In the genomic region with DNA sequence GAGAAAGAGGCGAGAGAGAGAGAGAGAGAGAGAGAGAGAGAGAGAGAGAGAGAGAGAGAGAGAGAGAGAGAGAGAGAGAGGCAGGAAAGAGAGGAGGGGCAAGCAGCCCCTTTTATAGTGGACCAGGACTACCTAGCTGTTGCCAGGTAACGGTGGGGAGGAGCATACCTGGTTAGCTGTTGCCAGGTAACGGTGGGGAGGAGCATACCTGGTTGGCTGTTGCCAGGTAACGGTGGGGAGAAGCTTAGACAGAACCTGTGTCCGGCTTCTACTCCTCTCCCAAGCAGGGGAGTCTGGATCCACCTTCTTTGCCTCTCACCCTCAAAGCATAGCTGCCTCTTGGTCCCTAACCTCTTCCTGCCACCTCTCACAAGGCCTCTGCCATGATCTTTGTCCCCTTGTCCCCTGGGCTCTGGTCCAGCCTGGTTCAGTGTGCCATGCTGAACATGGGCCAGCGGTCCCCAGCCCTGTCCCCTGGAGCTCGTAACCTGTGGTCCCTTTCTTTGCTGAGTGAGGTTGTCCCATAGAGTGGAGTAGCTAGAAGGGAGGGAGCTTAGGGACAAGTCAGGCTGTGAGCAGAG, we compare ENCODE assay signal across 11 mouse cellular contexts. TPM values are rescaled to one million over a fixed set of nuclear protein-coding genes. Genes with fewer than 3 reads are reported as not detected.
DNase-seq lines count a peak whose midpoint lies in the region; ATAC-seq and TF ChIP-seq lines count a peak whose summit lies in the region.
"Had no signal": no experiment of that assay in that cellular context is flagged by ENCODE, and none has a peak within 500 bp of the region (broad histone marks: within the 10 kb centered on the region; RNA-seq: fewer than 3 reads in every experiment).

No protein-coding gene starts in this region.

- peak; percentile 57 for DNase-seq in kidney, adult 18-20 months
- no peak for DNase-seq in kidney, postnatal 14 days
- DNase-seq in forebrain, postnatal 0 days, result peak; percentile 71
- DNase-seq in liver, postnatal 0 days, result no peak
- DNase-seq in B cell, adult 2 months, result no peak
- DNase-seq: cerebellum, adult 8-10 months; thymus, postnatal 36 days had no signal

- no peak for TF ChIP-seq CTCF in bone marrow, adult 2 months (IDR thresholded peaks at IDR 0.05; ENCODE audit: control insufficient read depth, insufficient read depth, low read length)
- no peak for TF ChIP-seq CTCF in forebrain, postnatal 0 days (IDR thresholded peaks at IDR 0.05; ENCODE audit: low read depth)
- no peak for TF ChIP-seq CTCF in liver, postnatal 0 days (IDR thresholded peaks at IDR 0.05; ENCODE audit: low read depth)

- 81% methylated on average over 7 of the region's 7 CpGs for WGBS in bone marrow, adult 2 months
- WGBS in forebrain, postnatal 0 days, result 19% methylated on average over 6 of the region's 7 CpGs
- 69% methylated on average over 7 of the region's 7 CpGs for WGBS in liver, postnatal 0 days (ENCODE audit: insufficient replicate concordance)

- peak overlapping the region; percentile 50 for H3K27ac ChIP-seq in bone marrow, adult 2 months (ENCODE audit: control insufficient read depth, insufficient read depth, low read depth, low read length, poor library complexity)
- H3K27ac ChIP-seq in forebrain, postnatal 0 days (ENCODE audit: low read depth, low read length), result peak overlapping the region; percentile 21; the same call in 1 of the 2 replicates
- peak overlapping the region; percentile 46 for H3K27ac ChIP-seq in liver, postnatal 0 days (ENCODE audit: low read depth)
- H3K27ac ChIP-seq: limb, embryonic 13.5 days had no signal

- no peak overlapping the region for H3K9ac ChIP-seq in forebrain, postnatal 0 days
- no peak overlapping the region for H3K9ac ChIP-seq in liver, postnatal 0 days (replicated peaks)
- H3K9ac ChIP-seq: limb, embryonic 13.5 days had no signal

- no peaks in the 10 kb centered on the region for H3K9me3 ChIP-seq in forebrain, postnatal 0 days (ENCODE audit: low read length)
- H3K9me3 ChIP-seq in liver, postnatal 0 days (ENCODE audit: low read length), result no peaks in the 10 kb centered on the region
- H3K9me3 ChIP-seq: limb, embryonic 13.5 days had no signal

- H3K27me3 ChIP-seq in forebrain, postnatal 0 days (ENCODE audit: insufficient read depth, low read length), result peaks cover 7% of the 10 kb centered on the region; the same call in 1 of the 2 replicates
- H3K27me3 ChIP-seq in liver, postnatal 0 days (ENCODE audit: insufficient read depth, low read length), result peaks cover 11% of the 10 kb centered on the region

- peaks cover 26% of the 10 kb centered on the region for H3K4me1 ChIP-seq in bone marrow, adult 2 months (ENCODE audit: control insufficient read depth, insufficient read depth, low read length)
- H3K4me1 ChIP-seq in forebrain, postnatal 0 days (ENCODE audit: insufficient read depth), result peaks cover 7% of the 10 kb centered on the region; the same call in 1 of the 2 replicates
- H3K4me1 ChIP-seq in liver, postnatal 0 days (ENCODE audit: insufficient read depth), result peaks cover 82% of the 10 kb centered on the region

- H3K4me3 ChIP-seq in bone marrow, adult 2 months (replicated peaks; ENCODE audit: control insufficient read depth, low read depth, low read length), result no peak overlapping the region
- no peak overlapping the region for H3K4me3 ChIP-seq in forebrain, postnatal 0 days (ENCODE audit: low read depth, low read length)
- H3K4me3 ChIP-seq in liver, postnatal 0 days (ENCODE audit: low read depth, low read length), result no peak overlapping the region
- H3K4me3 ChIP-seq: limb, embryonic 13.5 days had no signal

- ATAC-seq in forebrain, postnatal 0 days, result peak; percentile 78
- no peak for ATAC-seq in liver, postnatal 0 days
- ATAC-seq in granulocyte monocyte progenitor cell, adult 5-6 weeks (replicated peaks; ENCODE audit: poor library complexity, severe bottlenecking), result no peak

- no peak for TF ChIP-seq EP300 in liver, postnatal 0 days (IDR thresholded peaks at IDR 0.05; ENCODE audit: low read depth)

- no peaks in the 10 kb centered on the region for H3K36me3 ChIP-seq in forebrain, postnatal 0 days (ENCODE audit: insufficient read depth)
- H3K36me3 ChIP-seq in liver, postnatal 0 days (replicated peaks; ENCODE audit: insufficient read depth, low read length), result no peaks in the 10 kb centered on the region
- H3K36me3 ChIP-seq: limb, embryonic 13.5 days had no signal

- 0 out of 2 replicates have a peak overlapping the region, but pooled peaks have one; percentile 3 for H3K4me2 ChIP-seq in forebrain, postnatal 0 days (ENCODE audit: low read depth)
- peak overlapping the region; percentile 34 for H3K4me2 ChIP-seq in liver, postnatal 0 days (ENCODE audit: low read depth, low read length)
- H3K4me2 ChIP-seq: limb, embryonic 13.5 days had no signal

- no peak for TF ChIP-seq POLR2A in bone marrow, adult 2 months (IDR thresholded peaks at IDR 0.05; ENCODE audit: borderline replicate concordance, control insufficient read depth, low read depth, low read length)

RNA-seq across cellular contexts. Expression of gene Tnfaip2, which starts 8.0 kb away (rescaled TPM):
- polyA plus RNA-seq in bone marrow, adult 2 months (2011; ENCODE audit: insufficient read depth, insufficient read length, low replicate concordance, missing spikeins), result 91.4 and 149 TPM in 2 replicates
- 1.0 and 4.8 TPM in 2 replicates for total RNA-seq in forebrain, postnatal 0 days (2014; rRNA removed)
- polyA plus RNA-seq in forebrain, postnatal 0 days (2015; fragmentation: Nextera tagmentation; extraction: Ambion mirVana), result 0.33 and 1.2 TPM in 2 replicates
- polyA plus RNA-seq in liver, postnatal 0 days (2015; fragmentation: Nextera tagmentation; extraction: Ambion mirVana), result 72.0 and 79.5 TPM in 2 replicates
- 28.6 and 30.4 TPM in 2 replicates for total RNA-seq in granulocyte monocyte progenitor cell, adult 5-6 weeks (2014; fragmentation: Nextera tagmentation)
- total RNA-seq in granulocyte monocyte progenitor cell, adult 5-6 weeks (2017), result 27.4 and 56.1 TPM in 2 replicates

RNA-seq across cellular contexts. Expression of gene Exoc3l4, which starts 17.4 kb away (rescaled TPM):
- 7.3 and 18.4 TPM in 2 replicates for polyA plus RNA-seq in bone marrow, adult 2 months (2011; ENCODE audit: insufficient read depth, insufficient read length, low replicate concordance, missing spikeins)
- 2.1 TPM in 2 replicates for total RNA-seq in forebrain, postnatal 0 days (2014; rRNA removed)
- 1.5 and 2.0 TPM in 2 replicates for polyA plus RNA-seq in forebrain, postnatal 0 days (2015; fragmentation: Nextera tagmentation; extraction: Ambion mirVana)
- 13.7 TPM in 2 replicates for polyA plus RNA-seq in liver, postnatal 0 days (2015; fragmentation: Nextera tagmentation; extraction: Ambion mirVana)
- total RNA-seq in granulocyte monocyte progenitor cell, adult 5-6 weeks (2014; fragmentation: Nextera tagmentation), result not detected in 2 replicates
- 0.26 TPM in 1 of 2 replicates, not detected in the other for total RNA-seq in granulocyte monocyte progenitor cell, adult 5-6 weeks (2017)

RNA-seq across cellular contexts. Expression of gene Lbhd2, which starts 27.6 kb away (rescaled TPM):
- not detected in 2 replicates for polyA plus RNA-seq in bone marrow, adult 2 months (2011; ENCODE audit: insufficient read depth, insufficient read length, low replicate concordance, missing spikeins)
- total RNA-seq in forebrain, postnatal 0 days (2014; rRNA removed), result 3.7 and 4.4 TPM in 2 replicates
- 10.5 and 12.9 TPM in 2 replicates for polyA plus RNA-seq in forebrain, postnatal 0 days (2015; fragmentation: Nextera tagmentation; extraction: Ambion mirVana)
- 0.22 TPM in 2 replicates for polyA plus RNA-seq in liver, postnatal 0 days (2015; fragmentation: Nextera tagmentation; extraction: Ambion mirVana)
- not detected in 2 replicates for total RNA-seq in granulocyte monocyte progenitor cell, adult 5-6 weeks (2014; fragmentation: Nextera tagmentation)
- total RNA-seq in granulocyte monocyte progenitor cell, adult 5-6 weeks (2017), result not detected in 2 replicates
- total RNA-seq: gastrocnemius, adult 8-10 months had no signal

RNA-seq across cellular contexts. Expression of gene Gm266, which starts 51.4 kb away (rescaled TPM):
- polyA plus RNA-seq in bone marrow, adult 2 months (2011; ENCODE audit: insufficient read depth, insufficient read length, low replicate concordance, missing spikeins), result not detected in 2 replicates
- total RNA-seq in forebrain, postnatal 0 days (2014; rRNA removed), result 5.1 and 5.4 TPM in 2 replicates
- 3.7 and 5.2 TPM in 2 replicates for polyA plus RNA-seq in forebrain, postnatal 0 days (2015; fragmentation: Nextera tagmentation; extraction: Ambion mirVana)
- 0.49 and 0.54 TPM in 2 replicates for polyA plus RNA-seq in liver, postnatal 0 days (2015; fragmentation: Nextera tagmentation; extraction: Ambion mirVana)
- not detected in 2 replicates for total RNA-seq in granulocyte monocyte progenitor cell, adult 5-6 weeks (2014; fragmentation: Nextera tagmentation)
- not detected in 2 replicates for total RNA-seq in granulocyte monocyte progenitor cell, adult 5-6 weeks (2017)

RNA-seq across cellular contexts. Expression of gene Cdc42bpb, which starts 56.7 kb away (rescaled TPM):
- 5.7 and 20.1 TPM in 2 replicates for polyA plus RNA-seq in bone marrow, adult 2 months (2011; ENCODE audit: insufficient read depth, insufficient read length, low replicate concordance, missing spikeins)
- 113 and 139 TPM in 2 replicates for total RNA-seq in forebrain, postnatal 0 days (2014; rRNA removed)
- 28.0 and 31.1 TPM in 2 replicates for polyA plus RNA-seq in forebrain, postnatal 0 days (2015; fragmentation: Nextera tagmentation; extraction: Ambion mirVana)
- polyA plus RNA-seq in liver, postnatal 0 days (2015; fragmentation: Nextera tagmentation; extraction: Ambion mirVana), result 8.0 and 8.6 TPM in 2 replicates
- total RNA-seq in granulocyte monocyte progenitor cell, adult 5-6 weeks (2014; fragmentation: Nextera tagmentation), result 5.6 and 8.1 TPM in 2 replicates
- 4.8 and 8.6 TPM in 2 replicates for total RNA-seq in granulocyte monocyte progenitor cell, adult 5-6 weeks (2017)

Comparison
In these comparisons a context has a peak if more than half of its experiments do, and no peak if none do; other contexts are left out.
1. DNase-seq: peak in kidney, adult 18-20 months (single experiment) and forebrain, postnatal 0 days (single experiment); none in kidney, postnatal 14 days (single experiment), liver, postnatal 0 days (single experiment) and B cell, adult 2 months (0 of 2).
2. RNA of gene Tnfaip2, which starts 8.0 kb away (polyA plus RNA-seq): 91.4 to 149 TPM in bone marrow, adult 2 months and 72.0 to 79.5 TPM in liver, postnatal 0 days; 0.33 to 1.2 TPM in forebrain, postnatal 0 days; every median in the first group is over 10 times any median in the second.
3. Peak in every context shown above with its lines, with median percentiles within 50 percentile points of each other: H3K27ac ChIP-seq.